Mouse (Mus musculus) liver, adult 2 months (tissue): Measurements from ENCODE around the gene Ptx4.

Experiments used
- CTCF ChIP-seq: fragments of 200-500 bp; IDR thresholded peaks from 2 replicates; pipeline ENCODE4 v1.5.1; 2011; ENCODE audit warnings: low read depth, low read length, control low read depth
- POLR2A ChIP-seq: fragments of 200-500 bp; IDR thresholded peaks from 2 replicates; pipeline ENCODE4 v1.6.1; 2011; ENCODE audit warnings: low read length, control low read depth; ENCODE audit not compliant: insufficient read depth; ENCODE audit errors: extremely low read depth

- TF ChIP-seq CTCF (no peak), POLR2A (no peak)
Measured at GRCm38 (mm10) chr17:25090450-25090849, 30.1 kb upstream of the Ptx4 start.
